Mouse (Mus musculus): Measurements from ENCODE around the gene Sgip1. TPM values are rescaled to one million over a fixed set of nuclear protein-coding genes. Genes with fewer than 3 reads are reported as not detected.

Sgip1 gene
- 0.06 and 0.08 TPM in 2 replicates for polyA plus RNA-seq (2012; rRNA removed)

GRCm38 (mm10) chr4:102741287-102741686 lies at the start of gene Sgip1:
Gene Sgip1, plus strand, starts transcription at chr4:102741297.

GRCm38 (mm10) chr4:102978440-102978839 lies 237.3 kb downstream of the Sgip1 start, which contains the start of gene Tctex1d1:
Gene Tctex1d1, plus strand, starts transcription at chr4:102978606.

Other genes with a start within 250 kb of the Sgip1 start
- 0.08 and 0.09 TPM in 2 replicates for gene Tctex1d1, start 237.3 kb downstream of the Sgip1 start, polyA plus RNA-seq (2012; rRNA removed)

Data from liver, embryonic 14 days (tissue).